Mouse (Mus musculus): ENCODE results near the gene Mfn1. TPM values are rescaled to one million over a fixed set of nuclear protein-coding genes. Genes with fewer than 3 reads are reported as not detected.

Mfn1 gene
- polyA plus RNA-seq (2015; fragmentation: Illumina TruSeq; extraction: RNeasy Lipid Tissue Mini Kit (QIAGEN cat#74804); ENCODE audit: insufficient read depth, low read depth, low replicate concordance), result 13.7 TPM

GRCm38 (mm10) chr3:32529303-32529898, at the start of gene Mfn1:
Gene Mfn1 (plus strand): TSS chr3:32529465.

DNA sequence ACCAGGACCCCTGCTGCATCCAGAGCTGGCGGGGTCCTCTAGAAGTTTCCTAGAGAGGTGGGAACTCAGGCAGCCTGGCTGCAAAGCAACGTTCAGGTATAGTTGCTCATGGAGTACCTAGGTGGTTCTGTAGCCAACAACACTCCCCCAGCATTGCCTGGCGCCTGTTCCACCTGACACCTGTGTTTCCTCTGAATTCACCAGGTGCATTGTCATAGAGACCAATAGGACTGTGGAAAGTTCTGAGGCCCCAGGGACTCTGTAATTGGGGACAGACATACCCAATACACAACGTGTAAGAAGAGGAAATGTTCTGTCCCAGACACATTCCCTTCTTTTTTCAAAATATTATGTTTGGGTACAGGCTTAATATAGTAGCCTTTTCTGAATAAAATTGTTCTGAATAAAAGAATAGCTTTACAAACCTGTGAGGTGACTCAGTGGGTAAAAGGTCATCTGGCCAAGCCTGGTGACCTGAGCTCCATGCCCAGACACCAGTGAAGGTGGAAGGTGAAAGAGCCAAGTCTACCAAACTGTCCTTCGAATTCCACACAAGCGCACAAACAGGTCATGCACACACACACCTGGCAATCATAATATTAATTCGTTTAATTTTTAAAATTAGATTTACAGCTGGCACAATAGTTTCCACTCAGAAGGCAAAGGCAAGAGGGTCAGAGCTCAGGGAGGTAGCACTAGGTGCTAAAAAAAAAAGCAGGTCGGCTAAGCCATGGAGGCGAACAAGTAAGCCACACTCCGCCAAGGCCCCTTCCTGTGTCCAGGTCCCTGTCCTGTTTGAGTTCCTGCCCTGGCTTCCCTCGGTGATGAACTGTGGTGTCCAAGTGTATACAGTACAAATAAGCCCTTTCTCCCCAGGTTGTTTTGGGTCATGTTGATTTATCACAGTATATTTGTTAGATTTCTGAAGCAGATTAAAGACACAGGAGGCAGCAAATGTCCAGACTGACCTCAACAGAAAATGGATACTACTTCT, 36.9 kb upstream of the Mfn1 start, which contains the start of gene Kcnmb3:
Gene Kcnmb3 (minus strand): TSS at position 135 of the 994 bp plus-strand sequence.

DNA sequence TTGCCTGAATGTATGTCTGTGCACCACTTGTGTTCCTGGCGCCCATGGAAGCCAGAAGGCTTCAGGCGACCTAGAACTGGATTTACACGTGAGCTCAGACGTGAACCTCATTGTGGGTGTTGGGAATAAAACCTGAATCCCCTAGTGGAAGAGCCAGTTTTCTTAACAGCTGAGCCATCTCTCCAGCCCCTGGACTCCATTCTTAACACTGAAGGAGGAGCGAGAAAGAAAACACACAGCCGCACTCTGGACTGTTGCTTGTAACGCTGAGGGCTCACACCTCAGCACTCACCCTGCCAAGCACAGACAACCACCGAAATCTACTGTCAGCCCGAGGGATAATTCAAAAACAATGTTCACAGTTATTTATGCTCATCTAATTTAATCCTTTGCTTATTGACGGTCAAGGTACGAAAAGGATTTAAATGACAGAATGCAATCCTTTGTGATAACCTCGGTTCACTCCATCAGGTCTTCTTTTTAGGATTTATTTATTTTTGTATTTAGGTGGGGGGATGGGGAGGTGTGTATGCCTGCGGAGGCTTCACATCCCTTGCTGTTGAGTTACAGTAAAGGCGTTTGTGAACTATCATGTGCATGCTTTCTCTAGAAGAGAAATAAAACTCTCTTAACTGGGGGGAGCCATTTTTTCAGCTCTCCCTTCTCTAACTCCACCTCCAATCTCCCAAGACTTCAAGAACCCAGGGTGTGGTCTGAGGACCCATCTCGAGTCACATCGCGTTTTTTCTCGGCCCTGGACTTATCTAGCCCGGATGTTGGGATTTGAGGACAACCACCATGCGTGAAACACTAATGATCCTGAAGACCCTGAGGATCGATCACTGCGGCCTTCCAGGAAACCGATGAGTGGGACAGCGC, 19.5 kb upstream of the Mfn1 start, which contains the start of gene Zfp639:
Gene Zfp639 (plus strand): TSS at position 764 of the 879 bp plus-strand sequence.

GRCm38 (mm10) chr3:32616331-32617052, 87.2 kb downstream of the Mfn1 start, which contains the start of gene Gnb4:
Gene Gnb4 (minus strand): TSS chr3:32616585.

Other genes starting within 250 kb of the Mfn1 start
- gene Zmat3, start 163.5 kb upstream of the Mfn1 start, polyA plus RNA-seq (2015; fragmentation: Illumina TruSeq; extraction: RNeasy Lipid Tissue Mini Kit (QIAGEN cat#74804); ENCODE audit: insufficient read depth, low read depth, low replicate concordance), result 2.6 TPM
- gene Pik3ca, start 131.8 kb upstream of the Mfn1 start, polyA plus RNA-seq (2015; fragmentation: Illumina TruSeq; extraction: RNeasy Lipid Tissue Mini Kit (QIAGEN cat#74804); ENCODE audit: insufficient read depth, low read depth, low replicate concordance), result 4.6 TPM
- not detected for gene Kcnmb3, start 37.2 kb upstream of the Mfn1 start, polyA plus RNA-seq (2015; fragmentation: Illumina TruSeq; extraction: RNeasy Lipid Tissue Mini Kit (QIAGEN cat#74804); ENCODE audit: insufficient read depth, low read depth, low replicate concordance)
- 15.3 TPM for gene Zfp639, start 19.2 kb upstream of the Mfn1 start, polyA plus RNA-seq (2015; fragmentation: Illumina TruSeq; extraction: RNeasy Lipid Tissue Mini Kit (QIAGEN cat#74804); ENCODE audit: insufficient read depth, low read depth, low replicate concordance)
- gene Gnb4, start 87.1 kb downstream of the Mfn1 start, polyA plus RNA-seq (2015; fragmentation: Illumina TruSeq; extraction: RNeasy Lipid Tissue Mini Kit (QIAGEN cat#74804); ENCODE audit: insufficient read depth, low read depth, low replicate concordance), result 2.8 TPM
- 8.1 TPM for gene Actl6a, start 176.8 kb downstream of the Mfn1 start, polyA plus RNA-seq (2015; fragmentation: Illumina TruSeq; extraction: RNeasy Lipid Tissue Mini Kit (QIAGEN cat#74804); ENCODE audit: insufficient read depth, low read depth, low replicate concordance)
- gene Ndufb5, start 207.5 kb downstream of the Mfn1 start, polyA plus RNA-seq (2015; fragmentation: Illumina TruSeq; extraction: RNeasy Lipid Tissue Mini Kit (QIAGEN cat#74804); ENCODE audit: insufficient read depth, low read depth, low replicate concordance), result 35.1 TPM
- 8.2 TPM for gene Mrpl47, start 208.1 kb downstream of the Mfn1 start, polyA plus RNA-seq (2015; fragmentation: Illumina TruSeq; extraction: RNeasy Lipid Tissue Mini Kit (QIAGEN cat#74804); ENCODE audit: insufficient read depth, low read depth, low replicate concordance)

All from pancreas, adult 10 weeks (tissue).